Mouse (Mus musculus): ENCODE measurements at regions not wholly inside any gene's neighbourhood (a gene's known extent, or its start where the extent isn't known, plus 50 kb on each side); places are given as distances from the start of the nearest gene placed in this dataset.

DNA sequence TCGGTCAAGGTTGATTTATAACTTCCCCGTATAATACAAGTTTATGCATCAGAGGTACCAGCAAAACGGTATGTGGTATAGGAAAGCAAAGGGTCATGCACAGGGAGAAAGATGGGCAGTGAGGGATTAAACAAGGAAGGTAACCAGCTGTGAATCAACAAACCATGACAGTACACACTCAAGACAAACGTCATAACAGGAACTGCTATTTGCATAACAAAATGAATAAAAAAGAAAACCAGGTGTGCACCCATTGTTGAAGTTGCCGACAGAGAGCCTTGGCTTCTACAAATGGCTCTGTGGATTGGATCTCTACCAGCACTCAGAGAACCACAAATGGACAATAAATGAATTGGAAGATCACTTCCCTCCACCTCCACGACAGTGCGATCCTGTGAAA is 170.1 kb upstream of the Dkk2 start:
- no peak for DNase-seq (ENCODE audit: low spot score in 2 of 2)

DNA sequence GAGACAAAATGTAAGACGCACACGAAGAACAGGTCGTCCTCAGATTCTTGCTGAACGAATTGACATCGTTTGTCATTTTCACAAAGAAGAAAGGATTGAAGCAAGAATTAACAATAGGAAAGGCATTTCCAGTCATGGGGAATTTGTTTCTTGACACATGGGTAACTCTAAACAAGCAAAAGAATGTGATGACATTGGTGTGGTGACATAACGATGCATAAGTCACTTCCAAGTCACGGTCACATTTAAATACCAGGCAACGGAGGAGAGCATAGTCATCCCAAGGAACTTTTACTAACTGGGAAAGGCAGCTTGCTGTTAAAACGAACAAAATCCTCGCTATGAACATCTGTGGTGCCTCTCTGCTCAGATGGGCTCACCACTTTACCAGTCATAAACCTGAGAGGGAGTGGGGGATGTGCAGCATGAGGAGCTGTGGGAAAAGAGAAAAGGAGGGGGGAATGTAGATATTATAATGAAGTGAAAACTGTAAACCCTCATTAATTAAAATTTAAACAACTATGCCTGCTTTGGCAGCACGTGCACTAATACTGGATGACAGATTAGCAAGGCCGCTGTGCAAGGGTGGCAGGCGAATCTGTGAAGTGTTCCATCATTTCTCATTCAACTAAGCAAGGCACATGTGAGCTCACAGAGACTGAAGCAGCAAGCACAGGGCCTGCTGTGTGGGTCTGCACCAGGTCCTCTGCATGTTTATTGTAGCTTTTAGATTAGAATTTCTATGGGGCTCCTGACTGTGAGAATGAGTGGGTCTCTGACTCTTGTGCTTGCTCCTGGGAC is 167.2 kb upstream of the Dkk2 start:
- no peak for DNase-seq (ENCODE audit: low spot score in 2 of 2)

DNA sequence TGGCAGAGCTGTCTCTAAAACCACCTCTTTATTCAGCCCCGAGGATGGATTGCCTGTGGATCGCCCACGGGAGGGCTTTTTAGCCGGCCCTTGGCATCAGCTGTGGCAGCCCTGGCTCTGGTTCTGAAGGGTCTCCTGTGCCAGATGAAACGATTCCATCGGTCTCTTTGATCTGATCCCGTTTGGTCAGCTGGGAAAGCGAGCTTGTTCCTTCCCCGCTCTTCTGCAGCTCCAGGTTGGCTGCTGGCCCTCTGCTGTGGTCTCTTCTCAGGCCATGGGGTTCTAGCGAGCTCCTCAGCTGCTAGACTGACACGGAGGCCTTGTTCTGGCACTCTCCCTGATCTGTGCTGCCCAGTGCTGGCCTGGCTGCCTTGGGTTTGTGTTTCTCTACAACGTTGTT is 165.6 kb upstream of the Dkk2 start:
- peak; percentile 74 to 76 for DNase-seq (ENCODE audit: low spot score in 2 of 2)

DNA sequence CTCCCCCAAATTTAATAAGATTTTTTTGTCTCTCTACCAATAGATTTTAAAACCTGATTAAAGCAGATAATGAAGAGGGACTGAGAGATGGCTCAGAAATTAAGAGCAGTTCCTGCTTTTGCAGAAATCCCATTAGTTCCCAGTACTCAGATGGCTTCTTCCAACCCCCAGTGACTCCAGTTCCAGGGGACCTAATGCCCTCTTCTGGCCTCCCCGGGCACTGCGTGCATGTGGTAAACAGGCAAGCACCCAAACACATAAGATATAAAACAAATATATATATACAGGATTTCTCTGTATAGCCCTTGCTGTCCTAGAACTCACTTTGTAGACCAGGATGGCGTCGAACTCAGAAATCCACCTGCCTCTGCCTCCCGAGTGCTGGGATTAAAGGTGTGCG is 163.9 kb upstream of the Dkk2 start:
- DNase-seq (ENCODE audit: low spot score in 2 of 2), result no peak

DNA sequence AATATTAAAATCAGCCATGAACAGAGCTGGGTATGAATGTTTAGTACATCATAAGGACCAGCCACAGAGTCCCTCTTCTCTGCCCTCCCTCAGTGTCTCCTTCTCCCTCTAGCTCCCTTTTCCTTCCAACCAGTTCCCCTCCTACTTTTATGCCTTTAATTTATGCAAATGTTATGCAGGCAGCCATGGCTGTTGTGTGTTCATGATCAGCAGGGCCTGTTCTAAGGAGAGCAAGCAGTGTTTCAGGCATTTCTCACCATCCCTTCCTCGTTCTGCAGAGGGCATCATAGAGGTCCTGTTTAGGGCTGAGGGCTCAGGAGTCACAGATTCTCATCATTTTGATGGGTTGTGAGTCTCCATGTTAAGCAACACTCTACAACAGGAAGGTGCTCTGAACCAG is 162.4 kb upstream of the Dkk2 start:
- DNase-seq (ENCODE audit: low spot score in 2 of 2), result no peak

DNA sequence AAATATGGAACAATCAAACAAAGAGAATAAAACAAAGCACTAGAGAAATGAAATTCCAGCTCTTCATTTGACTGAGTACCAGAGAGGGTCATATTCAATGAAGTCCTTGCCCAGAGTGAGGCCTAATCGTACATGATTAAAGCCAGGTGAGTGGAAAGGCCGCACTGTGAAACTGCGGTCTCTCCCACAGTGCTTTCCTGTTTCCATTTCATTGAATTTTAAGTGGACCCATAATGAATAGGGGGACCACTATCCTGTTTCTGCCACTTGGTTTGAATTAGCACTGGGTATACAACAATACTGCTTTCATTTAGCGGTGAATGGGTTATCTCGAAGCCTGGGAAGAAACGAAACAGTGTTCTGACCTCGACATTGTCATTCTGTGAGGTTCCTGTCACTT is 144.2 kb upstream of the Dkk2 start:
- no peak for DNase-seq (ENCODE audit: low spot score in 2 of 2)

DNA sequence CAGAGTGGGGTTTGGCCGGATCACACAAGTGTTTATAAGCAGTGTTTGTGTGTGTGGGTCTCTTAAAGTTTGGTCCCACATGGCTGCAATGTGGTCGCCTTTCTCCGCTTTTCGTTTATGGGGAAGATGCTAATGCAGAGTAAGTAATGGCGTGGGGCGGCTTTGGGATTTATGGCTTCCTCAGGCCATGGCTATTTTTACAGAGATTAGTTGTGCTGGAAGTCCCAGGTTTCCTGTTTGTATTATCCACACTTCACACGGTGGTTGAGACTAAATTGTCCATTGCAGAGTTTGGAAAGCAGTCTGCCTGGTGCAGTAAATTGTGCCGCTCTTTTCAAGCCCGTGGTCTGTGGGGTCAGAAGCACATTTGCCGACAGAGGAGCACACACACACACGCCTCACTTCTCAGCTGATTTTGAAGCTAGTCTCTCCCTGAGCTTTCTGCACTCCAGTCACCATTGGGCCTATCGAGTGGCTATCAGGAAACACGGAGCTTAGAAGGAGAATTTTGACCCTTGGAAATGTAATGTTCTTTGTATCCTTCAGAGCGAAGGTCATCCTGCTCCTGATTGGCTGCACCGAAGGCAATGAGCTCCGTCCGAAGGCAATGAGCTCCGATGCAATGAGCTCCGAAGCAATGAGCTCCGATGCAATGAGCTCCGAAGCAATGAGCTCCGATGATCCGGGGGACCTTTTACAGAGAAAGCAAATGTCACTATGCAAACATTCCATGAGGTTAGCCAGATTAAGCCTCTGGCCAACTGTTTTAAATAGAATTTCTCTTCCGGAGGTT is 142.9 kb upstream of the Dkk2 start:
- no peak for DNase-seq (ENCODE audit: low spot score in 2 of 2)

DNA sequence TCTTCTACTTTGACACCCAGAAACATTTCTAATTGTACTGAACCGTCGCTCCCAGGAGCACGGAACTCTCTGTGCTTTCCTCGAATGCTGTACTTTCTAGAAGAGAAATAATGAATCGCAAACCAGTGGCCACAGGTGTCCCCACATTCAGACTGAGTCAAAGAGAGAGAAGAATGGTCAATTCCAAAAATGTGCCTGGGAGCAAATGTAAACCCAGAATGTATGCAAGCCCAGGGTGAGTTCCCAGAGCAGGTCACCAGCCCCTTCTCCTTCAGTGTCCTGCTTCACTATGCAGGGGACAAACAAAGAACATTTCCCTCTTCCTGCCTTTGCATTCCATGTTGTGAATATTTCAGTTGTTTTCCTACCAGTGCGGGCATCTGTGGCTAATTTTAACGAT is 141.7 kb upstream of the Dkk2 start:
- no peak for DNase-seq (ENCODE audit: low spot score in 2 of 2)

DNA sequence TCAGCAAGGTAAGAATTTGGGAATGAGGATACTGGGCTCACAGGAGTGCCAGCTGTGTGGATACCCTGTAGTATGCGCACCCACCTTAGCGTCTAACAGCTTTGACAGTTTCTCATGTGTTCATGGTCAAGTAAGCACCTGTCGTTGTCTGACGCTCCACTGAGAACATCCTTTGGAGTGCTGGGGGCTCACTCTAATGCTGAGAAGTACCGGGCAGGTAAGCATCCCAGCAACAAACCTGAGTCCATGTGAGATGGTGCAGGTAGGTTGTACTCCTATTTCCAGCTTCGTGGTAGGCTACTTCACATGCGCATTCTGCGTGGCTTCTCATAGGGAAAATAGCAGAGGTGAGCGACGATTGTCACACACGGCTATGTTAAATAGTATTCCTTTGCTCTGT is 129.3 kb upstream of the Dkk2 start:
- DNase-seq (ENCODE audit: low spot score in 2 of 2), result no peak

DNA sequence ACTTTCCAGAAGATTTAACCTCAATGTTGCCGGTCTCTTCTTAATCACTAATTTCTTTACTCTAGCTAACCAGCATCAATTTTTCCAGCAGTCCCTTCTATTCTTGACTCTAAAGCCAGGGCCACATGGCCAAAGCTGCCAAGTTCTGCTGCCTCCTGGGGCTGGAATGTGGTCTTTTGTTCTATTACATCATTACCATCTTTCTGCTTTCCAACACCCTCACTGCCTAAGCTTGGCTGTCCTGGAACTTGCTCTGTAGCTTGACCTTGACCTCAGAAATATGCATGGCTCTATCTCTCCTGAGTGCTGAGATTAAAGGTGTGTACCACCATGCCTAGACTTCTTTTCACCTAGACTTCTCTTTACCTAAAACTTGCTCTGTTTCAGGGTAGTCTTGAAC is 124.5 kb upstream of the Dkk2 start:
- DNase-seq (ENCODE audit: low spot score in 2 of 2), result no peak

DNA sequence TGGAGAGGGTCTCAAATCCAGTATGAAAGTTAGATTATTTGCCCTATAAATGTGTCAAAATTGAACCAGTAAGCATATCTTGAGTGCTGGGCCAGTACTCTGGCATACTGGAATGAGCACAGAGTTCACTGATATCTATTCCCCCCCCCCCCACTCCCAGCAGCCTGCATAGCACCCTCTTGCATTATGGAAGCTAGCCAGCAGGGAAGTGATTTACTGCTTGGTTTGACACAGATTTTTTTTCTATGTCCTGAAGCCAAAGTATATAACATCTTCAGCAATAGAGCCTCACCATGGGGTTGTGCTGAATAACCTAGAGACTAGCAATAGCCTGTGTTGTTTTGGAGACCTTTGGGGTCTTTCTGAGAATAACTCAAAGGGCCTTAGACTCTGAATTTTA is 123.5 kb upstream of the Dkk2 start:
- no peak for DNase-seq (ENCODE audit: low spot score in 2 of 2)

DNA sequence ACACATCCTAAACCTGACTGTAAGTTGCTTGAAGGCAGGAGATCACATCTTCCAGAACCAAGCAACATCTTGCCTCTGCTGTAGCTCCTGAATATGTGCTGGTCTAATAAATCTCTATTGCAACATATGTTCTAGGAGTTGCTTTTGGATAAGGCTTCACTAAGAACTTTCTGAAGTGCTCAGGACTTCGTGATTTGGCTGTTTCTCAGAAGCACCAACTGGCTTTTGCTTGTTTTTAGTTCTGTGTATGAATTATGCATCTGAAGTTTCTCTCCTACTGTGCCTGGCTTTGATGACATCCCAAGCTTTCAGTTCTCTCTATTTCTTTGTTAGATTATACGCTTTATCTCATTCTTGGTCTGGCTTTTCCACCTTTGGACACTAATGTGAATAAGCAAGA is 122.2 kb upstream of the Dkk2 start:
- DNase-seq (ENCODE audit: low spot score in 2 of 2), result no peak

DNA sequence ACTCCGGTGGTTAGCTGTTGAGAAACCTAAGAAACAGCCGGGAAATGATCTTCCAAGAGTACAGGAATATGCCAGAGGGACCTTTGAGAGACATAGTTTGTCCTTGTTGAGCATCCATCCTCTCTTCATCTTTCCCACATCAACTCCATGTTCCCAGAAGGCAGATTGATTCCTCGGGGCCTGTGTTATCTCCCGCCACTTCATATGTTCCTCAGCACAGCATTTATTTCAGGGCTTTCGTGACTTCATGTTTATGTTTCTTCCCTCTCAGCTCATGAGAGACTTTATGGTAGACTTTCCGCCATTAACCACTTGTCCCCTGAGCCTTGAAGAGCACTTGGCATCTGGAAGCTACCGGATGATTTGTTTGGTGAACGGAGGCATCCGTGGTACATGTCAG is 120.1 kb upstream of the Dkk2 start:
- no peak for DNase-seq (ENCODE audit: low spot score in 2 of 2)

DNA sequence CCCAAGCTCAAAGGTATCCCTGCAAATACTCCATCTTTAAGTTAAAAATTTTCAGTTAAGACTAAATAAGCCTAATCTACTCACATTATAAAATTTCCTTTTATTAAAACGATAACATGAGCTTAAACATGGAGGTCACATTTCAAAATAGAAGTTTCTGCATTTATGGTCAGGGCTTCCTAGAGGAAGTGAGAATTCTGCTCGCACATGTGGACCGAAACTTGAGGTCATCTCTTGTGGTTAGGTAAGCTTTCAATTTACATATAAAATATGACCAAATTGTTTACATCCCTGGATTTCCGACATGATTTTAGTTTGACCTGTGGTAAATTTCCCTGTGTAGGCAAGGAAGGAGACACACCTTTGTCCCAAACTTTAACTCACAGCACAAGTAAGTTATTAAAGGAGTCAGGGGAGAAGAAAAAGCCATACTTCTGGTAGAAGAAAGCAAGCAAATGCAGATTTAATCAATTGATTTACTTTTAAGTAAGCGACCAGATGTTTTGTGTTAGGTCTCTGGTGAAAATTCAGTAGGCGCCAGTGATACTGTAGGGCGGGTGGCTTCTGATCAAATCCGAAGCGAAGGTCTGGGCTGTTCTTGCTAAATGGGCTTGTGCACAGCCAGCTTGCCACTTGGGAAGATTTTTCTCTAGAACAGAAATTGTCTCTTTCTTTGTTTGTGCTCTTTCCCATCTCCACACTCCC is 119.5 kb upstream of the Dkk2 start:
- no peak for DNase-seq (ENCODE audit: low spot score in 2 of 2)

DNA sequence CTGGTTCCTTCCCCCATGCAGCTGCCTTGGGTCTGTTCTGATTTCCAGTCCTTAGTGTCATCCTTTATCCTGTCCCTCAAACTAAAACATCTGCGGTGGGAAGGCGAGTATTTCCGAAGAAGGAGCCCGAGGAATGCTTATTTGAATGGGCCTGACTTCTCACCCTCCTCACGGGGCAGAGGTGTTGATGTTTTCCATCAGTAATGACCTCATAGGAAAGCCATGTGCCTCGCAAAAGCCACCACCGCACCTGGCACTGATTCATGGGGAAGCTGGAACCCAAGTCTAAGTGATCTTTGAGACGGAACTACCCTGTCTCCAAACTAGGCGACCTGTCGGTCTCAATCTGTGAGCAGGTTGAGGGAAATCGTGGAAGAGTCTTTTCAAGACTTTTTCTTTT is 117.8 kb upstream of the Dkk2 start:
- DNase-seq (ENCODE audit: low spot score in 2 of 2), result no peak

DNA sequence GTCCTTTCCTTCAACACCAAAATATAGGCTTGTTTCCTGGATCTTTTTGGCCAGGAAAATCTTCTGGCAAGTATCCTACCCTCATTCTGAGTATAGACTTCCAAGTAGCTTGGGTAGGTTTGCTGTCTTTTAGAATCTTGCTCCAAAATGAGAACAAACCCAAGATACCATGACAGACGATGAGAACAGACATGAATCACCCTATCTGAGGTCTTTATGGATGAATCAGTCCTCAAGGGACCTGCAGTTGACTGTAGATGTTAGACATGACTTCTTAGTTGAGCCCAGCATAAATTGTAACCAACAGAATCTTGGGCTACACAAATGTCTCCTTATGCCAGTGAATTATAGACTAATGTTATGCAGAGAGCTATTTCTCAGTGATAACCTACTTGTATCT is 114.3 kb upstream of the Dkk2 start:
- no peak for DNase-seq (ENCODE audit: low spot score in 2 of 2)

DNA sequence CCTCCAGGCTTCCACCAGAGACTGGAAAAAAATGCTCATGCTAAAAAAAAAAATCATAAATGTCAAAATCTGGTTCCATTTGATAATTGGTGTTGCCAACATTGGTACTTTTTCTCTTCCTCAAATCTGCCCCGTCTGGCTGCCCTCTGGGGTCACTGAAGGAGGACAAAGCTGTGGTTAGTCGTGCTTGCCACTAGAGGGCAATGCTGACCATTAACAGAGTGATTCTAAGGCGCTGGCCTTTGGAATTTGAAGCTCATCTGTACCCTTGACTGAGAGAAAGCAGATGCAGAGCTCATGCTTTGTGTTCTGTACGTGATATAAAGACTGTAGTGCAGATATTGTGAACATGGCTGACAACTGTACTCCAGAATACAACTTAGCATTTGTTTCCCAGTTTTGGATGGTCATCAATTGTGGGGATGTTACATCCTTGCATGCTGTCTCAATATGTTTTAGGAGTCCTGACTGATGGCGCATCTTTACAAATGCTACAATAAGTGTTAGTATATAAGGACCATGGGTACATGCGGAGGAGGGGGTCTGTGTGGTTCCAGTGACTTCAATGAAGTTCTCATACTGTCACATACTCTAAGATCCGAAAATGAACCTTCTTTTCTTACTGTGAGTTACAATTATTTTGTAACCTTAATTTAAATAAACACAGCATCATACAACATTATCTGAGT is 109.0 kb upstream of the Dkk2 start:
- DNase-seq (ENCODE audit: low spot score in 2 of 2), result peak; percentile 46 to 67

DNA sequence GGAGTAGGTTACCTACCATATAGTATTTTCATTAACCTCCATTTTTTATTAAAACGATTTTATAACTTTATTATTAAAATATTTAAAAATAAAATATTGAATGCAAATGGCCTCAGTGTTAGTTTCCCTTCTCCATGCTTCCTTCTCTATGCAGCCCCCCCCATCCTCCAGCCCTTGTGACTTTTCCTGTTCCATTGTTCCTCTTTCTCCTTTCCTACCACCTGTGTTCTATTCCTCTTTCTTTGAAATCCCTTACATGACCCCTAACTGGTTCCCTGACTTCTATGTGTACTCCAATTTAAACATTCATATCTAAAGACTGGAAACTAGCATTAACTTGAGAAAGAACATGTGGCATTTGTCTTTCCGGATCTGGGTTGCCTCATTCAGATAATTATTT is 101.8 kb upstream of the Dkk2 start:
- no peak for DNase-seq (ENCODE audit: low spot score in 2 of 2)

DNA sequence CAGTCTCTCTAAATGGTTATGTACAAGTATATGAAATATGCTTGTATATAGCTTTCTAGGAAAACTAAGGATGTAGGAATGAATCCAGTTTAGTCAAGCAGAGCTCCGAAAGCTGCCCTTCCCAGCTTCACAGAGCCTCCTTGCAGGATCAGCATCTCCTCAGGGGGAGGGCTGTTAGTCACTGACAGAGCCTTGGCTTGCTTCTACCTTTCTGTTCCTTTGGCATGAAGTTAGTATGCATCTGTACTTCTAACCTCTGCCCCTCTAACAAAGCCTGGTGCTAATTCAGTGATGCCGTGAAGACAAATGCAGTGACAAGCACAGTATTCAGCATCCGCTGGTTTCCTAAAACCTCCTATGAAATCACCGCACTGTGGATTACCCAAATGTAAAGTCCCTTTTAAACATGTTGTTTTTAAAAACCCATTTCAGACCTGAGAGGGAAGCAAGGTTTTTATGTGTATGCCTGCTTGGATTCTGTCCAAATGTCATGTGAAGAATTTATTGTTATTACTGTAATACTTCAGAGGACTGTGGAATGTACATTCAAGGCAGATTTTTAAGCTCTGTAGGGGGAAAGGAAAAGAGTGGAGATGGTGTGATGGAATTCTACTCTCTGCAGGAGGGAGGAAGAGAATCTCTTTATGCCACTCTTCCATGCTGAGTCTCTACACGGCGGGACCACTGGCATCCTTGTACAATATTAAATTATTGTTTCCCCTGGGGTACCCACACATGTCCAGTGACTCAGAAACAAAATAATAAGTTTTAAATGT is 86.1 kb upstream of the Dkk2 start:
- DNase-seq (ENCODE audit: low spot score in 2 of 2), result no peak

DNA sequence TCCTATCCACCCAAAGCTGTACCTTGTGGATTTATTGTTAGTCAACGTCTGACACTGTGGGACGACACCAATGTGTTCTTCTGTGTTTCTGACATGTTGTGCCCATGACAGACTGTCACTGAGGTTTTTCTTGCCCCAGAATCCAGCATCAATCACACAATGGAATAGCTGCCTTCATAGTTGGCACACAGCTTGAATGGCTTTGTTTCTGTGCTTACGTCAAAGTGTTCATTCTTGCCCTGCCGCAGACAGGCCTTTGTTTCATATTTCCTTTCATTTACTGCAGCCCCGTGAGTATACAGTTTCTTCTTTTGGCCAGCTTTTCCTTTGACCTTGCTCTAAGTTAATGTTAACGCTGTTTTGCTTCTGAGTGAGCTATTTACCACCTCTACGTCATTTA is 78.9 kb upstream of the Dkk2 start:
- DNase-seq (ENCODE audit: low spot score in 2 of 2), result no peak

DNA sequence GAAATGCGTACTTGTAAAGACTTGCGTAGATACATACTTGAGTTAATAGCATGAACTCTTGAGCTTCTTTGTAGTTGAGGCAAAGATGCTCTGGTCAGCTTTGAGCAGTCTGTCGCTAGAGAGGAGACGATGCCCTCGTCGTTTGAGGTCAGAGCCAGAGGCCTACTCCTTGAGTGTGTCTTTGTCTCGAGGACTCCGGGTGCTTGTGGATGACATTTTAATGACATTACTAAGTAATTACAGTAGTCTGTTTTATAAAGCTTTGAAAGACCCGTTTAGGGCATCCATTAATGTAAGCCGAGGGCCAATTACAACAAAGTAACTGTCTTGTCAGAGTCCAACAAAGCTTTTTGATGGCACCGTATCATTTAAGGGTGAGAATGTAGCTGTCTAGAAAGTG is 78.2 kb upstream of the Dkk2 start:
- DNase-seq (ENCODE audit: low spot score in 2 of 2), result no peak
